Mouse (Mus musculus) colon, adult 2 months (tissue): ENCODE data around the gene Mob3b. TPM values are rescaled to one million over a fixed set of nuclear protein-coding genes. Genes with fewer than 3 reads are reported as not detected.

Experiments used
- polyA plus RNA-seq: library from polyadenylated mRNA; depleted of rRNA; stranded (reverse); fragments of >200 nt; gene quantifications from 2 replicates; pipeline ENCODE4 v1.2.3, GENCODE M21; 2012; rRNA removed

Mob3b gene
- polyA plus RNA-seq: 11.0 and 15.9 TPM in 2 replicates

DNA sequence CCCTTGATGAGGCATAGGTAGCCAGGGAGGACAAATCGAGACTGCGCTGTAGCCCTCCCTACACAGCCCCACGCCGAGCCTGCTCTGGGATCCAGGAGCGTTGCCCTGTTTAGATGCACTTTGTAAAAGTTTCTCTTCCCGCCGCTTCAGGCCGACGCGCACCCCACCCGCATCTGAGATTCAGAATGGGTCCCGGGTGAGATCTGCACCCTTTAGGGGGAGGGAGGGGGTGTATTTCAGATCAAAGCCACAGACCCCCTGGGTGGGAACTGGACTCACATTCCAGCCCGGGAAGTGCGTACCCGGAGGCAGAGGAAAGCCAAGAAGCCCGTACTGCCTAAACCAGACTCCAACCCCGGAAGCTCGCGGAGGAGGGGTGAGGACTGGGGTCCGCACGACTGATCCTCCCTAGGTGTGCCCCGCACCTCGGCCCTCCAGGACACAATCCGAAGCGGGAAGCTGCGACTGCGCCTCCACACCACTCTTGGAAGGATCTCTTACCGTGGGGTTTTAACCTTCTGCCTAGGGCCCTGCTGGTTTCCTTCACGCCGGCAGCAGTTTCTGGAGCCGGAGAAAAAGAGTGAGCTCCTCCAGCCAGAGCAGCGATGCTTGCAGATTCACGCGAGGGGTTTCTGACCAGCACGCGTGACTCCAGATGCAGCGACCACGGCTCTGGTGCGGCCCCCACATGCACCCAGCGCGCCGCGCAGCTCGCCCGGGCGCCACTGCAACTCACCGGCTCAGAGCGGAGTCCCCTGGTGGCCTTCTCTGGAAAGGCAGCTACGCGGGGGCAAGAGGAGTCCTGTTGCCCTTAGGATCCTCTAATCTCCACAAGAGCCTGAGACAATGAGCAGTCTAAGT lies at the start of gene Mob3b:
Gene Mob3b, minus strand, starts transcription at position 734 of the 861 bp plus-strand sequence.

GRCm38 (mm10) chr4:35151756-35152155 lies 5.5 kb downstream of the Mob3b start, which contains the start of gene Ifnk:
Ifnk (plus strand) TSS chr4:35152056.

Other genes starting within 250 kb of the Mob3b start
- not detected in 2 replicates for gene Ifnk, start 5.4 kb downstream of the Mob3b start, polyA plus RNA-seq
- gene C9orf72, start 68.7 kb upstream of the Mob3b start, polyA plus RNA-seq: 3.2 TPM in 2 replicates